Mouse (Mus musculus): ENCODE data around the gene Chrm3. TPM values are rescaled to one million over a fixed set of nuclear protein-coding genes. Genes with fewer than 3 reads are reported as not detected.

Chrm3 gene
- polyA plus RNA-seq, 1 experiment from 2014 or later = 0.08 TPM

DNA sequence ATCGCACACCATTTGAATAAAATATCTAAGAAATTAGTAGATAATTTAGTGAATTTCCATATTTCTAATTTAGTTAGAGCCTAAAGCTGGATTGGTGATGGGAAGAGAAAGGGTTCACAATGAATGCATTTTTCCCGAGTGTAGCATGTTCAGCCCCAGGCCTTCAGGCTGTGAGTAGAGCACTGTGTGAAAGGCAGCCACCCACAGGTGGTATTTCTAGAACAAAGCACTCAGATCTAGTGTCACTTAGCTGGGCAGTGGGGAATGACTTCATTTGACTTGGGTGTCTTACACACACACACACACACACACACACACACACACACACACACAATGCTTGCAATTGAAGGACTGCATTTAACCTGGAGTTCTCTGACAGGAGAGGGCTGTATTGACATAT lies 337.5 kb downstream of the Chrm3 start:
- H3K4me3 ChIP-seq (ENCODE audit: low read depth, low read length) = no peak overlapping the region
- ATAC-seq (ENCODE audit: low FRiP score) = no peak
- 65% methylated on average over 2 of the region's 2 CpGs for WGBS
- H3K4me2 ChIP-seq (replicated peaks; ENCODE audit: low read depth, low read length) = no peak overlapping the region
- H3K36me3 ChIP-seq (ENCODE audit: control insufficient read depth, insufficient read depth, low read length) = no peaks in the 10 kb centered on the region
- no peak overlapping the region for H3K9ac ChIP-seq (ENCODE audit: low read depth, low read length)
- H3K9me3 ChIP-seq (ENCODE audit: control insufficient read depth, low read length) = no peaks in the 10 kb centered on the region
- no peaks in the 10 kb centered on the region for H3K27me3 ChIP-seq (ENCODE audit: control insufficient read depth, insufficient read depth, low read length)
- no peak for DNase-seq (ENCODE audit: low spot score)
- no peak overlapping the region for H3K27ac ChIP-seq (ENCODE audit: low read depth, low read length)
- no peaks in the 10 kb centered on the region for H3K4me1 ChIP-seq (replicated peaks; ENCODE audit: control insufficient read depth, insufficient read depth, low read length)

DNA sequence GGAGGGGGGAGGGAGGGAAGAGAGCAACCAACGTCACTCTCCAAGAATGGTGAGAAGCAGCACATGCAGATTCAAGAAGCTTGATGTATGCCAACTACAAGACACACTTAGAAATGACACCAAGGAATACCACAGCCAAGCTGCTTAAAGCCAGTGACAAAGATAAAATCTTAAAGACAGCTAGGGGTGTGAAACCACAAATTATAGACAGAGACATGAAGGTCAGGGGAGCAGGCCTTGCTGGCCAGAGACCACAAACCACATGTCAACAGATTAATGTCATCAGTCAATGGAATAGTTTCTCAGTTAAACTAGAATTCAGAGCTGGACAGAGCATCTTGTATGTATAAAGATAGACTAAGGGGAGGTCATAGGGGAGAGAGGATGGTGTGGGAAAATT lies 341.4 kb downstream of the Chrm3 start:
- H3K36me3 ChIP-seq (ENCODE audit: control insufficient read depth, insufficient read depth, low read length) = no peaks in the 10 kb centered on the region
- H3K9ac ChIP-seq (ENCODE audit: low read depth, low read length) = no peak overlapping the region
- H3K4me3 ChIP-seq (ENCODE audit: low read depth, low read length) = no peak overlapping the region
- H3K27ac ChIP-seq (ENCODE audit: low read depth, low read length) = no peak overlapping the region
- DNase-seq (ENCODE audit: low spot score) (no peak), ATAC-seq (ENCODE audit: low FRiP score) (no peak)
- H3K4me1 ChIP-seq (replicated peaks; ENCODE audit: control insufficient read depth, insufficient read depth, low read length) = no peaks in the 10 kb centered on the region
- no peaks in the 10 kb centered on the region for H3K27me3 ChIP-seq (ENCODE audit: control insufficient read depth, insufficient read depth, low read length)
- H3K4me2 ChIP-seq (replicated peaks; ENCODE audit: low read depth, low read length) = no peak overlapping the region
- no peaks in the 10 kb centered on the region for H3K9me3 ChIP-seq (ENCODE audit: control insufficient read depth, low read length)
- 75% methylated on average over 1 of the region's 1 CpGs for WGBS

DNA sequence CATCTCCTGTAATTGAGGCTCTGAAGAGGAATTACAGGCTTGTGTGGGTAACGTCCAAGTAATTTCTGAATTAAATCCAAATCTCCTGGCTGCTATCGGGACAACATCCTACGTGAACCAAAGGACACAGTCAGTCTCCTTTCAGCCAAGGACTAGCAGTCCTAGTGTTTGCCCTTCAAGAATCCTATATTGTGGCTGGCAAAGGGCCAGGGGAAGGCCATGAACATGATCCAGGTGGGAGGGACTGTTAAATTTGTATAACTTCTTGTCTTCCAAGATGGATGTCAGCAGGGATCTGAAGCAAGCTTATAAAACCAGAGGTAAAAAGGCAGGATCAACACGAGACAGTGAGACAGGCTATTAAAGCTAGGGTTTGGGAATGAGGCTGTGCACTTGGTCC lies 357.7 kb downstream of the Chrm3 start:
- Histone ChIP-seq H3K9me3 (ENCODE audit: control insufficient read depth, low read length) (no peaks in the 10 kb centered on the region), H3K27ac (ENCODE audit: low read depth, low read length) (no peak overlapping the region), H3K4me2 (replicated peaks; ENCODE audit: low read depth, low read length) (no peak overlapping the region), H3K36me3 (ENCODE audit: control insufficient read depth, insufficient read depth, low read length) (no peaks in the 10 kb centered on the region), H3K4me3 (ENCODE audit: low read depth, low read length) (no peak overlapping the region), H3K27me3 (ENCODE audit: control insufficient read depth, insufficient read depth, low read length) (no peaks in the 10 kb centered on the region), H3K9ac (ENCODE audit: low read depth, low read length) (no peak overlapping the region), H3K4me1 (replicated peaks; ENCODE audit: control insufficient read depth, insufficient read depth, low read length) (no peaks in the 10 kb centered on the region)
- no peak for DNase-seq (ENCODE audit: low spot score)
- 92% methylated on average over 4 of the region's 4 CpGs for WGBS
- ATAC-seq (ENCODE audit: low FRiP score) = no peak

DNA sequence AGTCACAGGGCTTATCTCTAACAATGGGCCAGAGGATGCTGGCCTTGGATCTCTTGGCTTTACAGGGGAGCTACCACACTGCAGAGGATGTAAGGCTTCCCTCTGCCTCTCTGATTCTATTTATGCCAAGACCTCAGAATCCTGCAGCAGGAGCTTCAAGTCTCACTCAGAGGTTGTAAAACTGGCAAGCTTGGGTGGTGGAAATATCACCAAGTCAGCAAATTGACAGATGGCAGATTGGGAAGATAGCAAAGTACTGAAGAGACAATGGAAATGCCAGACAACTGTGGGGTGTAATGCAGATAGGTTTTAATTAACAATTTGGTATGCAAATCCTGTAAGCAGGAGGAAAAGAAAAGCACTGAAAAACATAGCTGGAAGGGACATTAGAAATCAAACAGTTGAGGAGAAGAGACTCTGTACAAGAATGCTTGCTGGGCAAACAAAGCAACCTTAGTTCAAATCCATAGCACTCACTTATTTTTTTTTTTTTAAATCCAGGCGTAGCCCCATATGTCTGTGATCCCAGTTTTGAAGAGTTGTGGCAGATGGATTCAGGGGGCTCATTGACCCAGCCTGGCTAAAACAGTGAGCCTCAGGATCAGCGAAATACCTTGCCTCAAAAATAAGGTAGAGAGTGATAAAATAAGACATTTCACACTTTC lies 362.9 kb downstream of the Chrm3 start:
- Histone ChIP-seq H3K36me3 (ENCODE audit: control insufficient read depth, insufficient read depth, low read length) (no peaks in the 10 kb centered on the region), H3K9me3 (ENCODE audit: control insufficient read depth, low read length) (no peaks in the 10 kb centered on the region), H3K9ac (ENCODE audit: low read depth, low read length) (no peak overlapping the region), H3K4me2 (replicated peaks; ENCODE audit: low read depth, low read length) (no peak overlapping the region), H3K27ac (ENCODE audit: low read depth, low read length) (no peak overlapping the region), H3K27me3 (ENCODE audit: control insufficient read depth, insufficient read depth, low read length) (no peaks in the 10 kb centered on the region), H3K4me1 (replicated peaks; ENCODE audit: control insufficient read depth, insufficient read depth, low read length) (no peaks in the 10 kb centered on the region), H3K4me3 (ENCODE audit: low read depth, low read length) (no peak overlapping the region)
- ATAC-seq (ENCODE audit: low FRiP score) (no peak), DNase-seq (ENCODE audit: low spot score) (no peak)
- 84% methylated on average over 2 of the region's 2 CpGs for WGBS

DNA sequence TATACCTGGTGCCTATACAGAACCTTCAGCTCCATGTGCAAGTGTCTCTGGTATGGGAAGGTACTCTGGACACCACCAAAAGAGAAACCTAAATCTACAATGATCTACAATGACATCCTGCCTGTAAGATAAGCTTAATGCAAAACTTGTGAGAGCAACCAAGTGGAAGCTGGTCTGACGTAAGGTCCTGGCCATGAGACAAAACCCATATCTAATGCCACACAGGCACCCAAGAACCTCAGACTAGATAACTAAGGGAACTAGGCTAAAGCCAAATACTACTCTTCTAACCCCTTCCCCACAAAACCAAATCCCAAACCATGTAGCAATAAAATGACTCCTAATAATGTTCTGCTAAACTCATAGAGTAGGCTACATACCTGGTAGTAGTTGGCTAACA lies 364.8 kb downstream of the Chrm3 start:
- no peak for DNase-seq (ENCODE audit: low spot score)
- Histone ChIP-seq H3K9me3 (ENCODE audit: control insufficient read depth, low read length) (no peaks in the 10 kb centered on the region), H3K4me3 (ENCODE audit: low read depth, low read length) (no peak overlapping the region), H3K4me1 (replicated peaks; ENCODE audit: control insufficient read depth, insufficient read depth, low read length) (no peaks in the 10 kb centered on the region), H3K27me3 (ENCODE audit: control insufficient read depth, insufficient read depth, low read length) (no peaks in the 10 kb centered on the region), H3K9ac (ENCODE audit: low read depth, low read length) (no peak overlapping the region), H3K27ac (ENCODE audit: low read depth, low read length) (no peak overlapping the region), H3K4me2 (replicated peaks; ENCODE audit: low read depth, low read length) (no peak overlapping the region), H3K36me3 (ENCODE audit: control insufficient read depth, insufficient read depth, low read length) (no peaks in the 10 kb centered on the region)
- WGBS = 96% methylated on average over 1 of the region's 1 CpGs
- no peak for ATAC-seq (ENCODE audit: low FRiP score)

DNA sequence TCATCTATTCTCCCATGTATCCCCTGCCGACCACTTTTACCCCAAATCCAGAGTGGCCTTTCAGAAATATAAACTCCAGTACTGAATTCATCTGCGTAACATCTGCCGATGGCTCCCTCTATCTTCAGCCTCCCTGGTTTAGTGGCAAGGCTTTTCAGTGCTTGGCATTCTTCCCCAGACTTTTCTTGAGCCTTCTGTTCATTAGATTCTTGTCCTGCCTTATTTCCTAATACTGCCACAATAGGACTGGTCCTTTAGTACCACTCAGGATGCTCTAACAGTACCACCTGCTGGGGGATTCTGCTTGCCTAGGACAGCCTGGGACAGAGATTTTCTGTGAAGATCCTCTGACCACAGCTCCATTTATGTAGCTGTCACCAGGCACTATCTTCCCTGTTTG lies 367.1 kb downstream of the Chrm3 start:
- H3K36me3 ChIP-seq (ENCODE audit: control insufficient read depth, insufficient read depth, low read length) = no peaks in the 10 kb centered on the region
- H3K9me3 ChIP-seq (ENCODE audit: control insufficient read depth, low read length) = no peaks in the 10 kb centered on the region
- 97% methylated on average over 3 of the region's 3 CpGs for WGBS
- no peak overlapping the region for H3K9ac ChIP-seq (ENCODE audit: low read depth, low read length)
- DNase-seq (ENCODE audit: low spot score) (no peak), ATAC-seq (ENCODE audit: low FRiP score) (no peak)
- H3K27me3 ChIP-seq (ENCODE audit: control insufficient read depth, insufficient read depth, low read length) = no peaks in the 10 kb centered on the region
- H3K4me1 ChIP-seq (replicated peaks; ENCODE audit: control insufficient read depth, insufficient read depth, low read length) = no peaks in the 10 kb centered on the region
- H3K4me2 ChIP-seq (replicated peaks; ENCODE audit: low read depth, low read length) = no peak overlapping the region
- no peak overlapping the region for H3K4me3 ChIP-seq (ENCODE audit: low read depth, low read length)
- no peak overlapping the region for H3K27ac ChIP-seq (ENCODE audit: low read depth, low read length)

DNA sequence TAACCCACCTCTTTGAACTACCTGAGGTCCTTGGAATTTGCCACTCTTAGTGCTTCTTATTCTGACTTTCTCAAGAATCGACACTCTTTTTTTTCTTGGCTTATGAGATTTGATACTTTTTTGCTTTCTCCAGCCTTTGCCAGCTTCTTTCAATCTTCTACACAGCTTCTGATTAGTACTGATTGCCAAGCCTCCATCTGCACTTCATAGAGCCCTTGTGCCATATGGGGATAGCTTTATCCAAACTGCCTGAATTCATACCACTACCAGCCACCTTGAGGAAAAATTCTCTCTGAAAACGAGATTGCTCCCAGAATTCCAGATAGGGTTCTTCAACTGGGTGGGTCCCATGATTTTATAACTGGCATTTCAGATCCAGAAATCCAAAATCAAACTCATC lies 368.0 kb downstream of the Chrm3 start:
- 83% methylated on average over 2 of the region's 2 CpGs for WGBS
- DNase-seq (ENCODE audit: low spot score) (no peak), ATAC-seq (ENCODE audit: low FRiP score) (no peak)
- Histone ChIP-seq H3K4me1 (replicated peaks; ENCODE audit: control insufficient read depth, insufficient read depth, low read length) (no peaks in the 10 kb centered on the region), H3K36me3 (ENCODE audit: control insufficient read depth, insufficient read depth, low read length) (no peaks in the 10 kb centered on the region), H3K9me3 (ENCODE audit: control insufficient read depth, low read length) (no peaks in the 10 kb centered on the region), H3K27ac (ENCODE audit: low read depth, low read length) (no peak overlapping the region), H3K9ac (ENCODE audit: low read depth, low read length) (no peak overlapping the region), H3K4me3 (ENCODE audit: low read depth, low read length) (no peak overlapping the region), H3K27me3 (ENCODE audit: control insufficient read depth, insufficient read depth, low read length) (no peaks in the 10 kb centered on the region), H3K4me2 (replicated peaks; ENCODE audit: low read depth, low read length) (no peak overlapping the region)

DNA sequence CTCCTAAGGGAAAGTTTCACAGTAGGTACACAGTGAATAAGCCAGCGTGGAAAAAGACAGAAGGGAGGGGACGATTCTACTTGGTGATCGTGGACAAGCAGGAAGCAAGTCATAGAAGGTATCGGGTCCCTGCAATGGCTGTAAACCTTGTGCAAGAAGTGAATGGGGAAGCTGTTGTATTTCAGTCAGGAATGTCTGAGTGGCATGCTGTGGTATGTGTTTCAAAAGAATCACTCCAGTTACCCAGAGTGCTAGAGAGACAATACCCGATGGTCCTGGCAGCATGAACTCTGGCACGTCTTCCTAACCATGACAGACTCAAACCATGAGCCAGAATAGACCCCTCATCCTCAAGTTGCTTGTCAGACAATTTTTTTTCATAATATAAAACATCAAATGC lies 375.0 kb downstream of the Chrm3 start:
- WGBS = 78% methylated on average over 6 of the region's 6 CpGs
- Histone ChIP-seq H3K36me3 (ENCODE audit: control insufficient read depth, insufficient read depth, low read length) (no peaks in the 10 kb centered on the region), H3K9me3 (ENCODE audit: control insufficient read depth, low read length) (no peaks in the 10 kb centered on the region), H3K4me1 (replicated peaks; ENCODE audit: control insufficient read depth, insufficient read depth, low read length) (no peaks in the 10 kb centered on the region), H3K9ac (ENCODE audit: low read depth, low read length) (no peak overlapping the region), H3K4me2 (replicated peaks; ENCODE audit: low read depth, low read length) (no peak overlapping the region), H3K27me3 (ENCODE audit: control insufficient read depth, insufficient read depth, low read length) (no peaks in the 10 kb centered on the region), H3K4me3 (ENCODE audit: low read depth, low read length) (no peak overlapping the region), H3K27ac (ENCODE audit: low read depth, low read length) (no peak overlapping the region)
- DNase-seq (ENCODE audit: low spot score) = no peak
- ATAC-seq (ENCODE audit: low FRiP score) = no peak

DNA sequence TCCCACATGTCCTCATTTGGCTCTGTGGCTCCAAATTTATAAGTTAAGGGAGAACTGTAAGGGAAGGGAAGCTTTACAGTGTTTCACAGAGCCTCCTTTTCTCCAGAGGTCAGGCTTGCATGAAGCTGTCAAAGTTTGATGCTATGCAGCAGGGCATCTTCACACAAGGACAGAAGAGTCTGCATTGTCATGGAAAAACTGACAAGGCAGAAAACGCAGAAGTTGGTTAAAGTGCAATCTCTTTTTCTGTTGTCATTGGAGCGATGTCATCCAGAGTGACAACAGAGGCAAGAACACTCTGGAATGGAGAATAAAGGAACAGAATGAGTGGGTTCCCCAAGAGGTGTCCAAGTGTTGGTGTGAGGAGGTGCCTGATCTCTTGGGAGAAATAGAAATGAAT lies 377.4 kb downstream of the Chrm3 start:
- Histone ChIP-seq H3K27ac (ENCODE audit: low read depth, low read length) (no peak overlapping the region), H3K9me3 (ENCODE audit: control insufficient read depth, low read length) (no peaks in the 10 kb centered on the region), H3K4me1 (replicated peaks; ENCODE audit: control insufficient read depth, insufficient read depth, low read length) (no peaks in the 10 kb centered on the region), H3K4me2 (replicated peaks; ENCODE audit: low read depth, low read length) (no peak overlapping the region), H3K9ac (ENCODE audit: low read depth, low read length) (no peak overlapping the region), H3K4me3 (ENCODE audit: low read depth, low read length) (no peak overlapping the region), H3K36me3 (ENCODE audit: control insufficient read depth, insufficient read depth, low read length) (no peaks in the 10 kb centered on the region), H3K27me3 (ENCODE audit: control insufficient read depth, insufficient read depth, low read length) (no peaks in the 10 kb centered on the region)
- ATAC-seq (ENCODE audit: low FRiP score) = no peak
- WGBS = 85% methylated on average over 2 of the region's 2 CpGs
- no peak for DNase-seq (ENCODE audit: low spot score)
